Mouse (Mus musculus): ENCODE measurements around the gene Ino80e.

DNA sequence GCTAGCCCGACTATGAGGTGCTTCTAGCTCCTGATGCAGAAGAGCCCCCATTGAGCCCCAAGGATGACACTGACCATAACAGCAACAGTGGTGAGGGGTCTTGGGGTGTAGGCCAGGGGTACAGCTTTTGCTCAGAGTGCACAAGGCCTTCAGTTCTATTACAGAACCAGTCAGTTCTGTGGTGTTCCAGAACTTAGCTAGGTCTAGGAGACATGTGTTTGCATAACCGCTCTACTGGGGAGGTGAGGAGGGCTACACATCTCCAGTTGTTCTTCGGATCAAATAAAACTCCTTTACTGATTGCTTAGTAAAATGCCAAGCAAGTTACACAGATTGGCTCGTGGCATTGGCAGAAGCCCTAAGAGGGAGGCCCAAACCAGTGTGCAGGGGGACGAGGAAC, 30.6 kb downstream of the Ino80e start, which contains the start of gene 4930451I11Rik:
- TF ChIP-seq POLR2A (IDR thresholded peaks at IDR 0.05; ENCODE audit: borderline replicate concordance, extremely low read depth, low read depth, low read length) (no peak), CTCF (IDR thresholded peaks at IDR 0.05; ENCODE audit: insufficient read depth, low read length) (no peak)

Data from lung, adult 2 months (tissue).